Mouse (Mus musculus) cerebellum, adult 2 months (tissue): ENCODE measurements around the gene Tpt1. TPM values are rescaled to one million over a fixed set of nuclear protein-coding genes. Genes with fewer than 3 reads are reported as not detected.

Experiments
- DNase-seq, 2 experiments: peaks; one replicate each; pipeline ENCODE4 v3.0.0; 2021
- H3K27ac ChIP-seq: fragments of 200-500 bp; 2 replicates; pipeline ENCODE4 v1.5.1; 2012; ENCODE audit warnings: low read length, control low read depth, inconsistent platforms; ENCODE audit not compliant: insufficient read depth
- H3K27me3 ChIP-seq: fragments of 200-500 bp; 2 replicates; pipeline ENCODE4 v1.6.1; 2012; ENCODE audit warnings: inconsistent platforms, mild to moderate bottlenecking, low read length, moderate library complexity; ENCODE audit not compliant: control insufficient read depth, insufficient read depth
- H3K4me1 ChIP-seq: fragments of 200-500 bp; 2 replicates; pipeline ENCODE4 v1.6.1; 2011; ENCODE audit warnings: low read length; ENCODE audit not compliant: control insufficient read depth, insufficient read depth
- H3K4me3 ChIP-seq: fragments of 200-500 bp; replicated peaks from 2 replicates; pipeline ENCODE3; 2011; ENCODE audit warnings: mild to moderate bottlenecking, low read depth, low read length, control low read depth; ENCODE audit not compliant: insufficient read depth
- CTCF ChIP-seq: fragments of 200-500 bp; IDR thresholded peaks from 2 replicates; pipeline ENCODE4 v1.5.1; 2011; ENCODE audit warnings: low read depth, mild to moderate bottlenecking, control low read depth, low read length, moderate library complexity, borderline replicate concordance; ENCODE audit not compliant: insufficient read depth
- POLR2A ChIP-seq: fragments of 200-500 bp; IDR thresholded peaks from 2 replicates; pipeline ENCODE4 v1.6.1; 2011; ENCODE audit warnings: low read length, control low read depth, borderline replicate concordance; ENCODE audit not compliant: insufficient read depth
- WGBS: fragments of 180-500 bp; shearing (Covaris S2); methylation state at CpG from one replicate; pipeline ENCODE4 v1.1.7; 2018; 5-methylcytosine and 5-hydroxymethylcytosine counted together
- polyA plus RNA-seq: library from polyadenylated mRNA; depleted of rRNA; stranded (reverse); fragments of >200 nt; gene quantifications from 2 replicates; pipeline ENCODE4 v1.2.3, GENCODE M21; 2012

Gene Tpt1
- polyA plus RNA-seq, 1 experiment = 753 TPM

GRCm38 (mm10) chr14:75870631-75871030, 25.7 kb downstream of the Tpt1 start:
- H3K27ac ChIP-seq = no peak overlapping the region
- H3K4me1 ChIP-seq = no peaks in the 10 kb centered on the region
- H3K27me3 ChIP-seq = no peaks in the 10 kb centered on the region; the same call in 1 of the 2 replicates
- TF ChIP-seq CTCF (peak; percentile 29; the same call in 1 of the 2 replicates), POLR2A (no peak)
- no peak overlapping the region for H3K4me3 ChIP-seq
- peak in 1 of 2 experiments; percentile 40 for DNase-seq
- 27% methylated on average over 7 of the region's 10 CpGs for WGBS

GRCm38 (mm10) chr14:75871111-75871510, 26.2 kb downstream of the Tpt1 start:
- no peak overlapping the region for H3K27ac ChIP-seq
- no peaks in the 10 kb centered on the region; the same call in 1 of the 2 replicates for H3K27me3 ChIP-seq
- no peak overlapping the region for H3K4me3 ChIP-seq
- no peak for DNase-seq
- TF ChIP-seq CTCF (no peak), POLR2A (no peak)
- WGBS = 5% methylated on average over 4 of the region's 5 CpGs
- no peaks in the 10 kb centered on the region for H3K4me1 ChIP-seq

DNA sequence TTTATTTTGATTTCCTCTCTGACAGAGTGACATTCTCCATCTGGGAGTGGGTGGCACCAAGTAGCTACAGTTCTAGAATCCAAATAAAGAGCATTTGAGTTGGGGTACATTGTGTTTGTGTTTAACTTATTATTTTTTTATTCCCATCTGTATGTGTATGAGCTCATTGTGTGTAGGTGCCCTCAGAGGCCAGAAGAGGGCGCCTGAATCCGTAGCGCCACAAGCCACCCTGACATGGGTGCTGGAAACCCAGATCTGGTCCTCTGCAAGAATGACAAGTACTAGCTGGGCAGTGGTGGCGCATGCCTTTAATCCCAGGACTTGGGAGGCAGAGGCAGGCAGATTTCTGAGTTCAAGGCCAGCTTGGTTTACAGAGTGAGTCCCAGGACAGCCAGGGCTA, 26.9 kb downstream of the Tpt1 start:
- no peak for DNase-seq
- no peak overlapping the region for H3K27ac ChIP-seq
- 94% methylated on average over 4 of the region's 4 CpGs for WGBS
- no peak for TF ChIP-seq POLR2A
- no peak for TF ChIP-seq CTCF
- H3K27me3 ChIP-seq = no peaks in the 10 kb centered on the region; the same call in 1 of the 2 replicates
- no peak overlapping the region for H3K4me3 ChIP-seq
- no peaks in the 10 kb centered on the region for H3K4me1 ChIP-seq

DNA sequence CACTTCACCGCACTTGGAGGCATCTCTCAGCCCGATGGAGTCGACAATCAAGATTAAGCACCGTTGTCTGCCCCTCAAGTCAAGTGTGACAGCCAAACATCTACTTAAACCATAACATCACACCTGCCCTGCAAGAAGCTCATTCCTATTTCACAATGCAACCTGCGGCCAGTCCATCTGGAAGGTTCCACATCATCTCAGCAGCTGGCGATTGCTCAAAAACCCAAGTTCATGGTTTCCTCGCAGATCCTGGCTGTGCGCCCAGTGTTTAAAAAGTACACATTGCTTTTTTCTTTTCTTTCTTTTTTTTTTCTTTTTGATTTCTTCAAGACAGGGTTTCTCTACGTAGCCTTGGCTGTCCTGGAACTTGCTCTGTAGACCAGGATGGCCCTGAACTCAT, 28.7 kb downstream of the Tpt1 start:
- TF ChIP-seq CTCF = no peak
- TF ChIP-seq POLR2A = no peak
- Histone ChIP-seq H3K27ac (no peak overlapping the region), H3K27me3 (no peaks in the 10 kb centered on the region; the same call in 1 of the 2 replicates), H3K4me1 (no peaks in the 10 kb centered on the region), H3K4me3 (no peak overlapping the region)
- 59% methylated on average over 9 of the region's 9 CpGs for WGBS
- no peak for DNase-seq

DNA sequence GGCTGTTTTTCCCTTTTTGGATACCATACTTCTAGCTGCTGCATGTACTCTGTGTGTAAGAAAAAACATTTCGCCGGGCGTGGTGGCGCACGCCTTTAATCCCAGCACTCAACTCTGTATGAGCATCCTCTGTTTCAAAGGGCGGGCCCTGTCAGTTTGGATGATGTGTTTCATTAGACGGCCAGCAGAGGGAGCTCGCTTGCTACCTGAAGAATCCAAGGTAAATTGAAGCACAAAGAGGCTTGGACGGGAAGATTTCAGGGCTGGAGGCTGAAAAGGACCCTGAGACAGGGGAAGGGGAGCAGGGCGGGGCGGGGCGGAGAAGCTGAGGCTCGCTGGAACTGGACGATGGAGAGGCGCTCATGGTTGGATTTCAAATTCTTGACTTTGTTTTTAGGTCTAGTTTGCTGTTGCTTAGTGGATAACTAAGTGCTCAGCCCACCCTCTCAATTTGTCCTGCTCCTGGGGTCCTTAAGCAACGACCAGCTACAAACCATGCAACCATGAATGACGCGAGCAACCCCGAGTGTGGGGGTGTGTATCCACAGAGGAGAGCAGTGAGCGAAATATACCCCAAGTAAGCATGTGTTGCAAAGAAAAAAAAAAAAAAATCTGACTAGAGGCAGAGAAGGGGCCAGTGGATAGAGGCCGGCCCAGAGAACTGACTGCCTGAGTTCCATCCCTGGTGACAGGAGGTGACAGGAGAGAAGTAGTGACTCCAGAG, 31.6 kb downstream of the Tpt1 start:
- H3K27me3 ChIP-seq = no peaks in the 10 kb centered on the region
- 13% methylated on average over 21 of the region's 21 CpGs for WGBS
- DNase-seq = peak; percentile 68 to 80
- no peaks in the 10 kb centered on the region for H3K4me1 ChIP-seq
- no peak overlapping the region for H3K4me3 ChIP-seq
- peak; percentile 76; the same call in 1 of the 2 replicates for TF ChIP-seq CTCF
- TF ChIP-seq POLR2A = no peak
- H3K27ac ChIP-seq = no peak overlapping the region

GRCm38 (mm10) chr14:75877297-75877696, 32.4 kb downstream of the Tpt1 start:
- Histone ChIP-seq H3K4me3 (no peak overlapping the region), H3K27ac (no peak overlapping the region), H3K4me1 (no peaks in the 10 kb centered on the region), H3K27me3 (no peaks in the 10 kb centered on the region)
- 78% methylated on average over 3 of the region's 3 CpGs for WGBS
- DNase-seq = no peak
- no peak for TF ChIP-seq CTCF
- no peak for TF ChIP-seq POLR2A

GRCm38 (mm10) chr14:75878980-75879379, 34.1 kb downstream of the Tpt1 start:
- 15% methylated on average over 8 of the region's 8 CpGs for WGBS
- no peaks in the 10 kb centered on the region for H3K4me1 ChIP-seq
- no peak overlapping the region for H3K4me3 ChIP-seq
- TF ChIP-seq POLR2A (no peak), CTCF (no peak)
- no peak overlapping the region for H3K27ac ChIP-seq
- H3K27me3 ChIP-seq = no peaks in the 10 kb centered on the region
- no peak for DNase-seq

GRCm38 (mm10) chr14:75881856-75882255, 37.0 kb downstream of the Tpt1 start:
- 42% methylated on average over 4 of the region's 4 CpGs for WGBS
- no peak for TF ChIP-seq POLR2A
- no peak for TF ChIP-seq CTCF
- H3K27ac ChIP-seq = no peak overlapping the region
- H3K4me3 ChIP-seq = no peak overlapping the region
- DNase-seq = no peak
- no peaks in the 10 kb centered on the region for H3K27me3 ChIP-seq
- H3K4me1 ChIP-seq = no peaks in the 10 kb centered on the region
